ENCODE assay signal across 9 mouse cellular contexts in genomic region chr8:125532177-125532576, GRCm38 (mm10). TPM values are rescaled to one million over a fixed set of nuclear protein-coding genes. Genes with fewer than 3 reads are reported as not detected.
DNase-seq lines count a peak whose midpoint lies in the region; ATAC-seq and TF ChIP-seq lines count a peak whose summit lies in the region.
"Had no signal": no experiment of that assay in that cellular context is flagged by ENCODE, and none has a peak within 500 bp of the region (broad histone marks: within the 10 kb centered on the region; RNA-seq: fewer than 3 reads in every experiment).

No protein-coding gene starts in this region.

- no peaks in the 10 kb centered on the region for H3K9me3 ChIP-seq in lung, embryonic 14.5 days (ENCODE audit: low read depth, low read length)
- H3K9me3 ChIP-seq in forebrain, embryonic 13.5 days (replicated peaks), result no peaks in the 10 kb centered on the region
- no peaks in the 10 kb centered on the region for H3K9me3 ChIP-seq in megakaryocyte, embryonic 14.5 days
- H3K9me3 ChIP-seq: liver, embryonic 15.5 days had no signal

- peak overlapping the region; percentile 6; the same call in 1 of the 2 replicates for H3K9ac ChIP-seq in lung, embryonic 14.5 days
- H3K9ac ChIP-seq in forebrain, embryonic 13.5 days, result peak overlapping the region; percentile 27; the same call in 1 of the 2 replicates
- H3K9ac ChIP-seq: liver, embryonic 15.5 days had no signal

- 30% methylated on average over 7 of the region's 7 CpGs for WGBS in lung, embryonic 14.5 days
- 33% methylated on average over 7 of the region's 7 CpGs for WGBS in lung, adult 2 months
- 46% methylated on average over 7 of the region's 7 CpGs for WGBS in forebrain, embryonic 13.5 days

- H3K27me3 ChIP-seq in lung, embryonic 14.5 days (ENCODE audit: insufficient read depth, low read length), result no peaks in the 10 kb centered on the region
- 0 out of 2 replicates have a peak, but pooled peaks cover 3% of the 10 kb centered on the region for H3K27me3 ChIP-seq in forebrain, embryonic 13.5 days
- peaks cover 12% of the 10 kb centered on the region for H3K27me3 ChIP-seq in megakaryocyte, embryonic 14.5 days (replicated peaks)
- H3K27me3 ChIP-seq: liver, embryonic 15.5 days had no signal

- no peak overlapping the region for H3K4me3 ChIP-seq in lung, embryonic 14.5 days (ENCODE audit: low read depth, low read length)
- no peak overlapping the region for H3K4me3 ChIP-seq in lung, adult 2 months (replicated peaks; ENCODE audit: extremely low read depth, low read depth, low read length)
- H3K4me3 ChIP-seq in forebrain, embryonic 13.5 days, result no peak overlapping the region
- peak overlapping the region; percentile 5 for H3K4me3 ChIP-seq in megakaryocyte, embryonic 14.5 days (replicated peaks)
- H3K4me3 ChIP-seq: liver, embryonic 15.5 days had no signal

- no peak overlapping the region for H3K4me2 ChIP-seq in lung, embryonic 14.5 days
- H3K4me2 ChIP-seq in forebrain, embryonic 13.5 days, result no peak overlapping the region
- H3K4me2 ChIP-seq: liver, embryonic 15.5 days had no signal

- peak; percentile 96 for DNase-seq in heart, adult 11 months
- DNase-seq in heart, adult 18-20 months, result no peak
- peak; percentile 54 for DNase-seq in lung, embryonic 14.5 days
- no peak for DNase-seq in lung, adult 2 months
- no peak for DNase-seq in layer of hippocampus, postnatal 36 days
- no peak for DNase-seq in cerebellum, postnatal 25 days

- H3K27ac ChIP-seq in lung, embryonic 14.5 days (ENCODE audit: low read depth), result peak overlapping the region; percentile 66; the same call in 1 of the 2 replicates
- H3K27ac ChIP-seq in forebrain, embryonic 13.5 days, result 0 out of 2 replicates have a peak overlapping the region, but pooled peaks have one; percentile 8
- H3K27ac ChIP-seq: liver, embryonic 15.5 days had no signal

- no peak for ATAC-seq in lung, embryonic 14.5 days (ENCODE audit: insufficient read depth)
- no peak for ATAC-seq in forebrain, embryonic 13.5 days

- peaks cover 33% of the 10 kb centered on the region for H3K4me1 ChIP-seq in lung, embryonic 14.5 days (ENCODE audit: insufficient read depth)
- peaks cover 27% of the 10 kb centered on the region for H3K4me1 ChIP-seq in lung, adult 2 months (ENCODE audit: control insufficient read depth, insufficient read depth, low read length)
- H3K4me1 ChIP-seq in forebrain, embryonic 13.5 days, result peaks cover 74% of the 10 kb centered on the region
- H3K4me1 ChIP-seq in megakaryocyte, embryonic 14.5 days, result peaks cover 11% of the 10 kb centered on the region

- no peak for TF ChIP-seq POLR2A in lung, adult 2 months (IDR thresholded peaks at IDR 0.05; ENCODE audit: borderline replicate concordance, extremely low read depth, low read depth, low read length)

- TF ChIP-seq CTCF in lung, embryonic 14.5 days (IDR thresholded peaks at IDR 0.05; ENCODE audit: low read depth), result no peak
- TF ChIP-seq CTCF in lung, adult 2 months (IDR thresholded peaks at IDR 0.05; ENCODE audit: insufficient read depth, low read length), result no peak

- no peaks in the 10 kb centered on the region for H3K36me3 ChIP-seq in lung, embryonic 14.5 days (ENCODE audit: insufficient read depth)
- peaks cover 11% of the 10 kb centered on the region for H3K36me3 ChIP-seq in forebrain, embryonic 13.5 days (ENCODE audit: poor library complexity, severe bottlenecking)
- H3K36me3 ChIP-seq in megakaryocyte, embryonic 14.5 days (replicated peaks; ENCODE audit: low read length), result no peaks in the 10 kb centered on the region
- H3K36me3 ChIP-seq: liver, embryonic 15.5 days had no signal

RNA-seq across cellular contexts. Expression of gene Sipa1l2, which starts 37.4 kb away (rescaled TPM):
- total RNA-seq in heart, adult 18-20 months (2021), result 10 to 100 TPM; 37.9 to 42.2 TPM
- polyA plus RNA-seq in lung, embryonic 14.5 days (2014; fragmentation: Nextera tagmentation; extraction: Ambion mirVana), result 13.2 and 14.2 TPM in 2 replicates
- 36.3 and 38.6 TPM in 2 replicates for polyA plus RNA-seq in lung, adult 2 months (2012; rRNA removed)
- 26.7 and 27.2 TPM in 2 replicates for polyA plus RNA-seq in forebrain, embryonic 13.5 days (2015; fragmentation: Nextera tagmentation; extraction: Ambion mirVana)
- 0.40 and 0.78 TPM in 2 replicates for polyA plus RNA-seq in megakaryocyte, embryonic 14.5 days (2012; ENCODE audit: insufficient read depth, low replicate concordance)
- 10 to 100 TPM; 60.7 to 73.7 TPM for total RNA-seq in layer of hippocampus, postnatal 36 days (2021)

Comparison
In these comparisons a context has a peak if more than half of its experiments do, and no peak if none do; other contexts are left out.
1. DNase-seq: peak in heart, adult 11 months (single experiment) and lung, embryonic 14.5 days (single experiment); none in heart, adult 18-20 months (0 of 2), lung, adult 2 months (single experiment), layer of hippocampus, postnatal 36 days (0 of 2) and cerebellum, postnatal 25 days (0 of 2).